Mouse (Mus musculus) skeletal muscle tissue, adult 2 months (tissue): ENCODE measurements at regions not wholly inside any gene's neighbourhood (a gene's known extent, or its start where the extent isn't known, plus 50 kb on each side); places are given as distances from the start of the nearest gene placed in this dataset.

Experiments
- DNase-seq: peaks from one replicate; pipeline ENCODE4 v3.0.0-alpha.2; 2012; ENCODE audit warnings: low read depth, low spot score

- no peak for DNase-seq
Measured at GRCm38 (mm10) chr8:127968026-127968425, 390.4 kb upstream of the Nrp1 start.

- no peak for DNase-seq
Measured at GRCm38 (mm10) chr8:127973194-127973593, 385.2 kb upstream of the Nrp1 start.

DNA sequence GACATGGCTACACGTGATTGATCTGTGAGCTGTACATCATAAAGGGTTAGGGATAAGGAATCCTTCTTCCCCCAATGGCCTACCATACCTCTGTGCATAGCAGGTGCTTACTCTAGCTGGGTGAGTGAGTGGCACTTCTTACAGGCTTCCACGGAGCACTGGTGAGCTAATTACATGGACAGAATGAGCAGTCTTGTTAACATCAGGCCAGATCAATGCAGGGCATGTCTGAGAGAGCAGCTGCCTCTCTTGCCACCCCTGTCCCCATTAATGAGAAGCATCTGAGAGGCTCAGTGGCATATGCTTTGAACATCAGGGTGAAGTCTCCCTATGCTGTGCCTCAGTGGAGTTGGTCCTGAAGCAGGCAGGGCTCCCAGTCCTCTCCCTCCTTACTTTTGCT, 380.7 kb upstream of the Nrp1 start:
- no peak for DNase-seq

GRCm38 (mm10) chr8:127979180-127980030, 379.0 kb upstream of the Nrp1 start:
- DNase-seq: no peak

DNA sequence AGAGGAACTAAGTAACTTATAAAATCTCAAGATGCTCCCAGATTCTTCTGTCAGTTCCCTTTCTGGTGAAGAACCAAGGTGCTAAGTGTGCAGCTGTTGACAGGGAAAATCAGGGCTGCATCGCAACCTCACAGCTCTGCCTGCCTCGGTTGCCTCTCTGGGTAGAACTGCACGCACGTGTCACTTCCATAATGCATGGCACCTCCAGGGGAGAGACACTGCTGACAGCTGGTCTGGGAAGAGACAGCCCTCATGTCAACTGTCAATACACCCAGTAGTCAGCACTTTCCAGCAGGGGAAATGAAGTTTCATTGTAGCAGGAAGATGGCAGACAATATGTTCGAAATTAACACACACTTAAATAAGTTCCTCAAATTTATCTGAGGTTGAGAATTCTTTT, 376.2 kb upstream of the Nrp1 start:
- no peak for DNase-seq

DNA sequence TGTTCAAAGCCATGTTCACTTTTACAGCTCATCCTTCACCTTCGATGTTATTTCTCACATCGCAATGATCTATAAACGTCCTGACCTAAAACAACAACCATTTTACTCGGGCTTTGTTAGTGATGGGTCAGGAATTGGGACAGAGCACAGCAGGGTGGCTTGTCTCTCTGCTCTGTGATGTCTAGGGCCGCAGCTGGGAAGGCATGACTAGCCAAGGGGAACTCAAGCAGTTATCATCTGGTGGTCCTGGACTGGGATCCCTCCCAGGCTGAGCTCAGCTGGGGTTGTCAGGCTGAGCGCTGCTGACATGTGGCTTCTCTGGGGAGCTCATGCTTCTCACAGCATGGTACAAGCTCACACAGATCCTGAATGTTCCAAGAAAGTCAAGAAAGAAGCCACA, 372.8 kb upstream of the Nrp1 start:
- no peak for DNase-seq

DNA sequence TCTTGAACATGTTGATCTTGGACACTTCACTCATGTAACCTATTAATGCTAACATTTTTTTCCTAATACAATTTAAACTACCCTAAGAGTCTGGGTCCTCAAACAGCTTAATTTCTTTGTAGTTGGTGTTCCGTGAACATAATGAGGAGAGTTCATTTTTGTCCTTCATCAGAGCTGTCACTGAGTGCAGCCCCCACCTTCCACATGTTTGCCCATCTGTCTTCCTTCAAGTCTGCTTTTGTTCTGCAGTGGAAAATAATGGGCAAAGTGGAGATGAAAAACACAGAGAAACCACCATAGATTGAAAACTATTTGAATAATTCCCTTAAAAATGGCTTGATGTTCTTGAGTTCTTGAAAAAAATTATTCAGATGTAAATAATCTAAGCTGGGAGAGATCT, 369.5 kb upstream of the Nrp1 start:
- no peak for DNase-seq

DNA sequence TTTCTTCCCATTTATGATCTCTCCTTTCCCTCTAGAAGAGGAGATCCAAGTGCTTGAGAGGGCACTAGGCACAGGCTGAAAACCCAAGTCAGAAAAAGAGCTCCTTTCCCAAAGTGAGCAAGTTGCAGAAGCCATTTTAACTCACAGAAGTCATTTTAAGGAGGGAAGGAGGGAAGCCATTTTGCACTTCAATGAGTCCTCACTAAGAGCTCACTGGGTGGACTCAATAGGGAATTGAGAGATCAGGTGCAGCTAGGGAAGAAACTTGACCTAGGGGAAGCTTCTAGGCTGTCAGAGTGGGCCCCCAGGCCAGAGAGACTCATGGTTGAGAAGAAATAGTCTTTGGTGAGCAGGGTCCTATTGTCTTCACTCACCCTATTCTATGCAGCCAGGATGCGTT, 363.5 kb upstream of the Nrp1 start:
- no peak for DNase-seq

- DNase-seq: no peak
Measured at GRCm38 (mm10) chr8:127995490-127995889, 362.9 kb upstream of the Nrp1 start.

- no peak for DNase-seq
Measured at GRCm38 (mm10) chr8:128002386-128002785, 356.0 kb upstream of the Nrp1 start.

GRCm38 (mm10) chr8:128002806-128003205, 355.6 kb upstream of the Nrp1 start:
- DNase-seq: no peak

DNA sequence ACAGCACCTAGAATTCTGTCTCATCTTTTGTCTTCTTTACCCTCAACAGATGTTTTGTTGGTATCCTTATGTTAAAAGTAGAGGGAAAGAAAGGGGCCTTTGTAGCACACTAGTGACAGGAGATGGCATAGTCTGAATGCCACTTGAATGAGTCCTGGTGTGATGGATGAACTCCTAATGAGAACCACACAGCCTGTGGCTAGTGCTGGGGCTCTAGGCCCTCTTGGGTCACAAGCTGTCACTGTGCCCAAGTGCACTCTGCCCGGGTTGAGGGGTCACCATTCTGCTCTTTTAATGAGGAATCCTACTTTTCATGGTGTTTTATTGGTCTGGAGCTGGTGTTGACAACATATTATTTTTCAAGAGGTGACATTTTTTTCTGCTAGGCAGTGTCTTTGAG, 355.0 kb upstream of the Nrp1 start:
- no peak for DNase-seq

DNA sequence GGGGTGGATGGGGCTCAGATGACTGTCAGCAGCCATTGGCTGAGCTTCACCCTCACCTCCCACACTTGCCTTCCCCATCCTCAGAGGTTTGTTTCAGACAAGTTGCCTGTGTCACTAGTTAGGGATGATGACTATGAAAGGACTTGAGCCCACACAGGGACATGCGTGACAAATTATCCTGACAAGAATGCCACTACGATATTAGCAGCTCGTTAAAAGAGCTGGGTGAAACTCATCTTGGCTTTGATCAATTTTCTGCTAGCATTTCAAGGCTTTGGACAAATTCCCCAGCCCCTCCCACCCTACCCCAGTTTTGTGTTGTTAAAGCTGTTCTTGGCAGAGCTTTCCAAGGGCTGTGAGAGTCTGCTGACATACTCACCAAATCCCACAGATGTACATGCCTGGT, 354.5 kb upstream of the Nrp1 start:
- no peak for DNase-seq

DNA sequence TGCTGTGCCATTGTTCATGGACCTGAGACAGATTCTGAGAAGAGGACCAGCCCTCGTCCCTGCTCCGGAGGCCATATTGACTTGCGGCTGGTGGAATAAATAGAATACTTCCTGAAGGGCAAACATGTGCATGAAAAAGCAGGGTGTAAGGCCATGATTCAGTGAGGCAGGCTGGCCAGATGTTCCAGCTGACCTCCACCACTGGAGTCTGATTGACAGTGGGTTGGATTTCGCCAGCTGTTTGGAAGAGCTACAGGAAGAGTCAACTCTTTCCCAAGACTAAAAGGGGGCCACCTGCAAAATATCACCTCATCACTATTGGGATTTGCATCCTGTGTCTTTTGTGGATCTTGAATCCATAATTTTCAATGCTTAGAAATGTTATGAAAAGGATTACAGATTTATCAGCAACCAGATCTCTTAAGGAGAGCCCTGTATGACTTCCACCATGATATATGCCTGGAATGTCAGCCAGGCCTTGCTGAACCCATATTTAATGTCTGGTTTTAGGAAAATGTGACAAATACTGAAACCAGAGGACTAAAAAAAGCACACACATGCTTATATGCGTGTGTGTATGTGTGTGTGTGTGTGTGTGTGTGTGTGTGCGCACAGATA, 348.9 kb upstream of the Nrp1 start:
- DNase-seq: no peak

DNA sequence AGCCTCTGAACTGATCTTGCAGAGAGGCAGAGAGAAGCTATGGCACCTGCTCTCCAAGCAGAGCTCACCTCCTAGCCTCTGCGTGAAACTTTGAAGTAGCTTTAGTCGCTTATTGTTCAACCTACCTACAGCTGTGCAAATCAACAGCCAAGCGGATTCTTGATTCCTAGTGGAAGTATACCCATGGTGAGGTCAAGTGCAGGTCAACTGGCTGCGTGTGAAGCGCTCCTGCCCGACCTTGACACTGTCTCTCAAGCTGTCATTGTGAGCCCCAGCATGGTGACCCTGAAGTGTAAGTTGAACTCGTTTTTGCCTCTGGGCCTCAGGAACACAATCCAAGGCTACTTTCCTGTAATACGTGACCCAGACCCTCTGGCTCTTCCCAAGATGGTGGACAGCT, 341.2 kb upstream of the Nrp1 start:
- no peak for DNase-seq

DNA sequence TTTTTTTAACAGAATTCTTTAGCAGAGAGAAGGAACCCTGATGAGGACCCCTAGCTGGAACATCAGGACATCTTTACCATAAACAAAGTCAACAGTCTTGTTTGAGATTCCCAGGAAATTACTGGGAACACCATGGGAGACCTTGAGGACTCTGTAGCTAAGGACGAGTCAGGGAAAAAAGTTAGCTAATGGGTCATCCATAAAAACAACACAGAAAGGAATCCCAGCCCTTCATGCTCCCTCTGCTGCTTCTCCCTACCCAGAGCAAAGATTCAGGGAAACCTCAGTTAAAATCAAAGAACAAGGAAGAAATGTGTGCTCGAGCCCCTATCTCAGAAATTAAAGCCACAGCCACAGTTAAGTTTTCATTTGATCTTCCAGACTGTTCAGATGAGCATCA, 334.7 kb upstream of the Nrp1 start:
- no peak for DNase-seq

GRCm38 (mm10) chr8:128024774-128025222, 333.6 kb upstream of the Nrp1 start:
- DNase-seq: peak; percentile 10

DNA sequence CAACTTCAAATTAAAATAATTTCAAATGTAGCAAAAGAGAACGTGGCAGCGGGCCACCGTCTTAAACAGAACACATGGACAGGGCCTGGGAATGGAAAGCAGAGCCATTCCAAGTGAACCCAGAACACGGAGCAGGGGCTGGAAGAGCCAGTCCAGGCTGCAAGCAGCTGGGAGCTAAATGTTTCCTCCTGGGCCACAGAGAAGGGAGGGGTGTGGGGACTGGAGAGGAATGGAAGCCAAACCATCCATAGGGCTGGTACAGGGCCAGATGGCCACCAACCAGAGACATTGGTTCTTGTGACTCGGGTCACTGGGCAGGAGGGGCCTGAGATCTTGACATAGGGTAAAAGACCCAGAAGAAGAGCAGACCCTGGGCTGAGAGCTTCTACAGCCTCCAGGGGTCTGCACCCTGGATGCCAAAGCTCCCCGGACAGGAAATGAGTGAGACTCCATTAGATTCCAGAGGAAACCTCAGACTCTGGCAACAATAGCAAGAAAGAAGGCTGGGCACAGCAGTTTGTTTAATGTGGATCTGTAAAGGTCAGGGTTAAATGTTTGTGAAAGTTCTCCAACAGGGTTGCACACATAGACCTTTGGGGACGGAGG, 333.1 kb upstream of the Nrp1 start:
- DNase-seq: peak; percentile 69

GRCm38 (mm10) chr8:128026981-128027380, 331.4 kb upstream of the Nrp1 start:
- DNase-seq: no peak

DNA sequence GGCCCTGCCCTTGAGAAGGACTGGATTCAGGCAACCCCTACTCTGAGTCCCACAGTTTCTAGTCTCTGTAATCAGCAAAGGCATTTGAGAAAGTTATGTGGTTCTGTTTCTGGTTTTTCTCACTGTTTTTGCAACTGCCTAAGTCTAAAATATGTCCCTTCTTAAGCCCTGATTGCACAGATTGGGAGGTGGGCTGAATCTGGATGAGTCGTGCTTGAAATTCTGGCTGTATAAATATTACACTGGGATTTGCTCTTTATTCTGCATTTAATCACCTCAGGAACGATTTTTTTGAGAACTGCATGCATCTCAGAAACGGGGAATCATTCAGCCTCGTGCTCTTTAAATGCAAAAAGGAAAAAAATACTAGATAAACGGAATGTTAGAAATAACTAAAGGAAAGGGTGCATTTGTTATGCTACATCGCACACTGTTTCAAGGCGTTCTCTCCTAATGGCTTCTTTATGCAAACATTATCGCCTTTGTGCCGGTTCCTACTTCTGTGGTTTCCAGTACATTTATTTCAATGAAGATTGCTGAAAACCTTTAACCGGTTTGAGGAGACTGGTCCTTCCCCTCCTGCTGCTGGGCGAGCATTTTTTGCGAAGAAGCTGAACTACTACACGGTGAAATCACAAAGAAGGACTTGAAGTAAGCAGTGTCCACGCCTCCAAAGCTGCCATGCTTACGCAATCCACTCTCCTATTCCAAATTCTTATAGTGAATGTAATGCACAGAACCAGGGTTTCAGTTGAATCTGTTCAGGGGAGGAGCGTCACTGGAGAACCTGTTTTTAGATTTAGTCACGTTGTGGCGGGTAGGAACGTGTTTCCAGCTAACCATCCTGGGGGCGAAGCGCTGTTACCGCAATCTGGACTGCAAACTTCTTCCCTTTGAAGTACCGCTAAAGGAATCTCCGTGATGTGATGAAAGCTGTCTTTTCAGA, 327.8 kb upstream of the Nrp1 start:
- DNase-seq: no peak

DNA sequence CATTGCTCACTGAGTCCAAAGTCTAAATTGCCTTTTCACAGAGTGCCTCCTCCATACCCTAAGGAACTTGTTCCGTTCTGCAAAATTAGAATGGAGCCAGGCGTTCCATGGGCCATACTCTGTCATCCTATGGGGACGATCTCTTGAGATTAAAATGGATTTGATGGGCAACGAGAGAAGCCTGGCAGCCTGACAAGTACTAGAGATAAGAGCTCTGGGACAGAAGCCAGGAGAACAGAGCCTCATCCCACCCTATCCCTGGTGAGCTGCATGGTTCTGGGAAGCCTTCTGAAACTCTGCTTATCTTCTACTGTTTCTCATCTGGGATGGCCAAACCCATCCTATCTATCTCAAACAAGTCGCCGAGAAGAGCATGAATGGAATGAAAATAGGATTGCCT, 324.3 kb upstream of the Nrp1 start:
- DNase-seq: peak; percentile 4

- peak; percentile 31 for DNase-seq
Measured at GRCm38 (mm10) chr8:128035672-128036071, 322.7 kb upstream of the Nrp1 start.
